Mouse (Mus musculus) layer of hippocampus, adult 2 months (tissue): ENCODE results near the gene Ivns1abp. TPM values are rescaled to one million over a fixed set of nuclear protein-coding genes. Genes with fewer than 3 reads are reported as not detected.
"Not testable (repeated sequence)": the region's sequence is repeated elsewhere in the genome, so short reads cannot be mapped to it uniquely, and the experiment has no call there.

Experiments used
- DNase-seq, 2 experiments: peaks; one replicate each; pipeline ENCODE4 v3.0.0; 2022; ENCODE audit warnings: low spot score in 2 of 2
- H3K27ac ChIP-seq: fragments of 200-600 bp; 2 replicates; pipeline ENCODE4 v1.8.1; 2022
- H3K4me3 ChIP-seq: fragments of 200-600 bp; 2 replicates; pipeline ENCODE4 v1.8.1; 2022; ENCODE audit warnings: mild to moderate bottlenecking
- CTCF ChIP-seq: fragments of 200-600 bp; conservative IDR thresholded peaks from 2 replicates; pipeline ENCODE4 v1.8.1; 2022; ENCODE audit warnings: antibody characterized with exemption, mild to moderate bottlenecking, moderate library complexity
- total RNA-seq, 2 experiments: library from RNA; stranded (reverse); gene quantifications; 2 replicates each; pipeline ENCODE4 v1.2.3; 2021

Ivns1abp gene
- total RNA-seq, 2 experiments from 2014 or later = 85.8 to 96.9 TPM

DNA sequence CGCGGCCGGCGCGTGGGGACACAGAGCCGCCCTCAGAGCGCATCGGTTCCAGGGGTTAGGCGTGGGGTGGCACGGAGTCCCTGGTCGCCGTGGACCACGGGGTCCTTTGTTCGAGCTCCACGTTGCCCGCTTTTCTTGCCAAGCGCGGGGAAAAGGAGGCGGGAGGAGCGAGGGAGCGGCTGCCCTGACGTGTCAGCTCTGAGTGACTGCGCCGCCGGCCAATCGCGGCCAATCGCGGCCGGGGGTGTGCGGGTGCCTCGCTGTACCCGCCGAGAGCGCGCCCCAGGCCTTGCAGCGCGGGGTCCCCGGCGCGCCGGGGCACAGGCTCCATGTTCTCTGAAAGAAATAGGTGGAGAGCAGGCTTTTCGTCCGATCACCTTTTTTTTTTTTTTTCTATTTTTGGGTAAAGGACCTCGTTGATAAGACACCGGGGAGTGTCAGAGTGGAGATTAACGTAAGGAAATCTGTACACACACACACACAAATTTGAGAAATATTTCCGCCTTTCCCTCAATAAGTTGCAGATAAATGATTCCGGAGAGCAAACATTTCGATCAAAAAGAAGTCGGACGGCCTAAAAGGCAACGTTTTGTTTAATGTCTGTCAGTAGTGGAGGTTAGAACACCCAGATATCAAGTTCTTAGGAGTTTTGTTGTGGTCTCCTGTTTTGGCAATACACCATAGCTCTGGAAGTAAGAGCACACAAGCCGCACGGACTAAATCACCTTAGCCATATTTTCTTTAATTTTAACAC is 1.0 kb downstream of the Ivns1abp start:
- peak; percentile 94 to 98 for DNase-seq
- TF ChIP-seq CTCF = no peak
- Histone ChIP-seq H3K27ac (peak overlapping the region; percentile 85), H3K4me3 (peak overlapping the region; percentile 96)

DNA sequence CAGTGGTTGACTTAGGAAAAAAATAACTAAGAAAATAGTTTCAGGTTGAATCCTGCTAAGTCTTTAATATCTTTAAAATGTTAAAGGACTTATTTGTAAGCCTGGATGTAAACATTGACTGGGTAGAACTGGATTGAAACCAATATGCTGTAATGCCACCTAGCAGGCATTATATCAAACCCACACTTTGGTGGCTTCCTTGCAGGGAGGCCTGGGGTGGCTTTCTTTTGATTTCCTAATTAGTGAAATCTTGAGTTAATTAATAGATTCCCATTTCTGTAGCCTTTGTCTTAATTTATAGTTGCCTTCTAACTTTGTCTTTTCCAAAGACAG is 1.6 kb downstream of the Ivns1abp start:
- Histone ChIP-seq H3K4me3 (peak overlapping the region; percentile 96), H3K27ac (peak overlapping the region; percentile 85)
- TF ChIP-seq CTCF = no peak
- DNase-seq = no peak

DNA sequence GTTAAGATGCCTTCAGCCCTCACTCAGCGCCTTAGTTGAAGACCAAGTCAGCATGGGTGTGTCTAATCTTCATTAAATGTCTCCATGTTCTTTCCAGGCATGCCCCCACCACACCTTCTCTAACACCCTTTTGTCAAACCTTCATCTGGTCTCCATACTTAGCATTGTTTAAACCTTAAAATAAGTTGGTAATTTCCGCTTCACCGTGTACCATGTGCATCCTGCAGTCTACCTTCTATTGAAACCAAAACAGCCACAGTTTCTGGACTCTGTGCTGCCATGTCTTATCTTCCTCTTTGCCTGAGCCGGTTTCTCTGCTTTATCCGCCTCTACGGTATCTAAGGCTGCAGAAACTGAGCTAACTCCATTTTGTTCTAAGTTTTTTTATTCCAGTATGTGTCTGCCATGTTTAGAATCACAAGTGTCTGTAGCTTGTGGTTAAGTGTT is 2.4 kb downstream of the Ivns1abp start:
- DNase-seq = no peak
- TF ChIP-seq CTCF = no peak
- no peak overlapping the region for H3K27ac ChIP-seq
- peak overlapping the region; percentile 96; the same call in 1 of the 2 replicates for H3K4me3 ChIP-seq

DNA sequence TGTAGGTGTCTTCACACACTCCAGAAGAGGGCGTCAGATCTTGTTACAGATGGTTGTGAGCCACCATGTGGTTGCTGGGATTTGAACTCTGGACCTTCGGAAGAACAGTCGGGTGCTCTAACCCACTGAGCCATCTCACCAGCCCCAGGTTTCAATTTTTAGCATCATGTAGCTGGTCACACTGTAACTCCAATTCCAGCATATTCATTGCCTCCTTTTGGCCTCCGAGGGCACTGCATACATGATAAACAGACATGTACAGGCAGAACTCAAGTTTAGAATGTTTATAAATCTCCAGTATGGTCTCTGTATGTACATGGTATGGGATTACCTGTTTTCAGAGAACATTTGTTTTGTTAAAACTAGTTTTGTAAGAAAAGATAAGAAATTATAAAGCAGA is 4.0 kb downstream of the Ivns1abp start:
- not testable (repeated sequence) for DNase-seq, H3K4me3 ChIP-seq, H3K27ac ChIP-seq
- TF ChIP-seq CTCF = peak; percentile 55

DNA sequence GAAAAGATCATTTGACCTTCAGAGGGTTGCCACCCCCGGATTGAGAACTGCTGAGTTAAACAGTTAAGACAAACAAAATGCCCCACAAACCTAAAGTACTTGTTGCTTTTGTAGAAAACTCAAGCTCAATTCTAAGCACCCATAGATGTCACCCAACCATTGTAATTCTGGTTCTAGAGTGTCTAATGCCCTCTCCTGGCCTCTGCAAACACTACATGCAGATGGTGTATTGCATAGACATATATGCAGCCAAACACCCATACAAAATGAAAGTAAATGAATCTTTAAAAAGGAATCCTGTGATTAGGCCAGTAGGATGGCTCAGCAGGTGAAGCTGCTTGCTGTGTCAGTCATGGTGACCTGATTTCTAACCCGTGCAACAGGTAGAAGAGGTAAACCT is 8.6 kb downstream of the Ivns1abp start:
- DNase-seq = no peak

DNA sequence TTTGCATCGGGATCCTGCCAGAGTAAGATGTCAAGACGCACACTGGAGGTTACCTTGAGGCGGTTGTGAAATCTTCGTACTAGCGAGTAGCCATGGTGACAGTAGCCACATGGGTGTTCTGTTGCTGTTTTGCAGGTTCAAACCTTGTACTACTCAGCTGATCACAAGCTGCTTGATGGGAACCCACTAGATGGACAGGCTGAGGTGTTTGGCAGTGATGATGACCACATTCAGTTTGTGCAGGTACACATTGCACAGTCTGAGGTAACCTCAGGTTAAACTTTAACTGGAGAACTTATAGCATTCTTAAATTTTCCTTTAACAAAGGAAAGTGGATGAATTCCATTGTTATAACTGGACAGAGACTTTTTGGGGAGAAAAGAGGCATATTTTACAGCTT is 11.7 kb downstream of the Ivns1abp start:
- TF ChIP-seq CTCF = no peak
- Histone ChIP-seq H3K4me3 (no peak overlapping the region), H3K27ac (no peak overlapping the region)
- no peak for DNase-seq

More for the DNA sequence above, 8.6 kb downstream of the Ivns1abp start:
- peak; percentile 71 for TF ChIP-seq CTCF
- Histone ChIP-seq H3K27ac (no peak overlapping the region), H3K4me3 (no peak overlapping the region)

DNA sequence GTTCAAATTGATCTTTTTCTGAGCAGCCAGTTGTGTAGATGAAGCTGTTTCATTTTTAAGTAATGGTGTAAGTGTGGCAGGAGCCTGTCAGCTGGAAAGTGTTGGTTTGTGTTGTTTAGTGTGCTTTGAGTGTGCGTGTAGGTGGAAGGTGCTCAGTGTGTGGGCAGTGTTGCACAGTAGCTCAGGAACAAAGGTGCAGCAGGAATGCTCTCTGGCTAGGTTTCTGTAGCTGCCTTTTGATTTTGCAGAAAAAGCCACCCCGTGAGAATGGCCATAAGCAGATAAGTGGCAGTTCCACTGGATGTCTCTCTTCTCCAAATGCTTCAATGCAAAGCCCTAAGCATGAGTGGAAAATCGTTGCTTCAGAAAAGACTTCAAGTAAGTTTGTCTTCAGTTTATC is 15.1 kb downstream of the Ivns1abp start:
- Histone ChIP-seq H3K27ac (no peak overlapping the region), H3K4me3 (no peak overlapping the region)
- no peak for DNase-seq
- TF ChIP-seq CTCF = no peak

DNA sequence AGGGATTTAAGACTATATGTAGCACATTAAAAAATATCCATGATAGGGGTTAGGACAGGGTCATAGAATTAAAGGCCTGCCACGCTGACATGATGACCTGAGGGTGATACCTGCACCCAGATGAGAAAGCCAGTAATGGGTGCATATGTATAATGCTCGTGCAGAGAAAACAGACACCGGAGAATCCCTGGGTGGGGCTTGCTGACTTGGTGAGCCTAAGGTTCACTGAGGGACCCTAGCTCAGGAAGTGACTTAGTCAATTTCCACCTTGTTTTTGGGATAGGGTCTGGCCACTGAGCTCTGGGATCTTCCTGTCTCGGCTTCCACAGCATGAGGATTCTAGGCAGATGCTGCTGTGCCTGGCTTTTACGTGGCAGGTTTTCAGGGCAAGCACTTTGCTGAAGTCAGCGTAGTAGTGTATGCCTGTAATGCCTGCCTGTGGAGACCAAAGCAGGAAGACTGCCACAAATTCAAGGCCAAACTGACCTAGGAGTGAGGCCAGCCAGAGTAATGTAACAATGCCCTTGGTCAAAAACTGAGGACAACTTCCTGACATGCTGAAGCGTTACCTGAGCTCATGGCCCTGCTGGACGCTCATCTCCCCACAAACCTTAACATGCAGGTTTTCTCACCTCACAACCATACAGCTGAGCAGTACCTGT is 22.8 kb downstream of the Ivns1abp start:
- no peak for TF ChIP-seq CTCF

DNA sequence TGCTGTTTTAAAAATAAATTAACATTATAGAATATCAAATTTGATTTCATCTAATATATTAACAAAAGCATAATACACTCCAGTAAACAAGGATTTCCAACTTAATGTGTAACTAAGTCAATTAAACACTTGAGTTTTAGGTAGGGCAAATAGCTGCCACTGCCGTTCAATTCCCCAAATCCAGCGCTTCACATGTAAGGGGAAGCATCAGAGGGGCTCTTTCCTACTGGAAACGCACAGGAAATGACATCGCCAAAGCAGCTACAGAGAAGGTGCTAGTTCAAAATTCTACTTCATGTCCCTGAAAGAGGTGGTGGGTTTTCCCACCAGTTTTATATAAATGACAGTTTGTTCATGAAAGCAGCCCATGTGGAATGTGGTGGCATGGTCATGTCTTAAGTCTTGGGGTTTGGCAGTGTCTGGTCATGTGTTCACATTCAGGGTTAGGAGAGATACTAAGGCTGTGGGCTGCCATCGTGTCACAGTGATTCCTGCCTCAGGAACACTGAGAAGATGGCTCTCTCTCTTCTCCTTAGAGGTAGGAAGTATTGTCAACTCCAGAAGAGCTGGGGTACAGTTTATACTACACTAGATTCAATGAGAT is 23.5 kb downstream of the Ivns1abp start:
- TF ChIP-seq CTCF = no peak
- no peak overlapping the region for H3K4me3 ChIP-seq
- DNase-seq = no peak
- no peak overlapping the region for H3K27ac ChIP-seq

More for the DNA sequence above, 22.8 kb downstream of the Ivns1abp start:
- no peak for DNase-seq
- no peak overlapping the region for H3K4me3 ChIP-seq
- H3K27ac ChIP-seq = no peak overlapping the region

DNA sequence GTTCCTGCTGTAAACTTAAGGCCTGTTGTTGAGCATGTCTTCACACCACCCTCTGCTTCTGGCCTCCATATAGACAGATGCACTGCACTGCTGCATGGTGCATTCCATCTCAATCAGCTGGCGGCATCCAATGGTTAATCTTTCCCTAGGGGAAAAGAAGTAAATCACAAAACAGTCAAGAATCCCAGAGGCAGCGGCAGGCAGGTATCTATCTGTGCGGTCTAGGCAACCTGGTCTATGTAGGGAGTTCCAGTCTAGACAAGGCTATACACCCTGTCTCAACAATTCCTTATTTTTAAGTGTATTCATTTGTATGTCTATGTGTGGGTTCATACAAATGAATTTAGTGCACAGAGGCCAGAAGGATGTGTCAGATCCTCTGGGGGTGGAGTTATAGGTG is 24.2 kb downstream of the Ivns1abp start:
- no peak overlapping the region for H3K4me3 ChIP-seq
- H3K27ac ChIP-seq = no peak overlapping the region
- TF ChIP-seq CTCF = no peak
- DNase-seq = no peak

DNA sequence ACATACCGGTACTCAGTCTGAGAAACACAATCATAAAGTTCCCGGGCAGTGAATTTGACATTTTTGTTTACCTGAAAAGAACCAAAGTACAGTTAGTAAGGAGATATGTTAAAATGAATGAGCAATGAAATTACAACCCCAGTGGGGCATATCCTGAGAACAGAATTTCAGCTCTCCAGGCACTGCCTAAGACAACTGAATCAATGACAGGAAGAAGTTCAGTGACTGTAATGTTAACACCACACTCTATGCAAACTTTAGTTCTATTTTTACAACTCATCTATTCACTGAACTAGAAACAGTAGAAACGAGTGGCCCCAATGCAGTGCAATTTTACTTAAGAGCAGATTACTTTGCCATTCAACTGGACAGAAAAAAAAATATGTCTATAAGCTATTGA is 26.3 kb downstream of the Ivns1abp start:
- Histone ChIP-seq H3K27ac (no peak overlapping the region), H3K4me3 (no peak overlapping the region)
- no peak for DNase-seq
- no peak for TF ChIP-seq CTCF

DNA sequence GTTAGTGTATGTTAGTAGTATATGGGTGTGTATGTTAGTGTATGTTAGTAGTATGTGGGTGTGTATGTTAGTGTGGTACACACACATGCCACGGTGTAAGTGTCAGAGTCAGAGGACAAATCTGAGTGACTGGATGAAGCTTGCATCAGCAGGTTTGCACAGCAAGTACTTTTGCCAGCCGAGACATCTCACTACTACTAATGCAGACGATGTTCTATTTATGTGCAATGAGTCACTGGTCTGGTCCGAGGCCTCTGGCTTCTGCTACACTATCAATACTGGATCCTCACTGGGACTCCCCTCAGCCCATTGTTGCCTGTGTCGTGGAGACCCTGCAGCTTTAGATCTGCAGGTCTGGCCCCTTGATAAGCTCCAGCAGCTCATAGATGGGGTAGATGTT is 27.3 kb downstream of the Ivns1abp start:
- H3K4me3 ChIP-seq = no peak overlapping the region
- no peak overlapping the region for H3K27ac ChIP-seq
- no peak for DNase-seq
- TF ChIP-seq CTCF = no peak

DNA sequence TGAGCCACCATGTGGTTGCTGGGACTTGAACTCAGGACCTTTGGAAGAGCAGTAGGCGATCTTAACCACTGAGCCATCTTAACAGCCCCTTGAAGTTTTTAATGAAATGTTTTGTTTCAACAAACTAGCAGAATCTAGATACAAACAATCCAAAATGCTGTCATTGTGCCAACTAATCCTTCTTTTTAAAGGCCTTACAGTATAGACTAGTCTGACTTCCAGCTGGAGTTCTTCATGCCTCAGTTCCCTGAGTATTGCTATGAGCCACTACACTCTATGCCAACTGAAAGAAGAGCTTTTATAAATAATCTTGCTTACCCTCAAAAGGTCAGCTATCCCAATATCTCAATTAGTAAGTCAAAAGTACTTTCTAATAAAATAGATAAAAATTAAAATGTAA is 28.5 kb downstream of the Ivns1abp start:
- no peak for TF ChIP-seq CTCF
- Histone ChIP-seq H3K4me3 (no peak overlapping the region), H3K27ac (no peak overlapping the region)
- no peak for DNase-seq
